ENCODE assay signal across 25 mouse cellular contexts in the genomic region with DNA sequence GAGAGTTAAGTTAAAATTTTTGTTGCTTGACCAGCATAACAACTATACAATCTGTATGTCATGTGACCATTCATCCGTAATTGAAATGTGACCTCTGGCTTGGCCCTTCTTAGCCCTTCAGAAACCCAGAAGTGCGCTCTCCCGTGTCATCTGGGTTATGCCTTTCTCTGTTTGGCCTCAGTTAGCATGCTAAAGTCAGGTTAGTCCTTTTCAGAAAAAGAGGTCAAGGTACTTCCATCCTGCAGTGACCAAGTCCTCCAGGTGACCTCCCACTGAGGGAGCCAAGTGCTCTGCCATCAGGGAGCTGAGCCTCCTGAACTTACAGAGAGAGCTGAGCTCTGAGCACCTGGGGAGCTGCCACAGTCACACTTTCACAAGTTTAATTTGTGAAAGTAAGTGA. TPM values are rescaled to one million over a fixed set of nuclear protein-coding genes. Genes with fewer than 3 reads are reported as not detected.
DNase-seq lines count a peak whose midpoint lies in the region; ATAC-seq and TF ChIP-seq lines count a peak whose summit lies in the region.
"Had no signal": no experiment of that assay in that cellular context is flagged by ENCODE, and none has a peak within 500 bp of the region (broad histone marks: within the 10 kb centered on the region; RNA-seq: fewer than 3 reads in every experiment).

No protein-coding gene starts in this region.

- no peaks in the 10 kb centered on the region for H3K36me3 ChIP-seq in liver, adult 2 months (ENCODE audit: control insufficient read depth, insufficient read depth, low read length)
- no peaks in the 10 kb centered on the region for H3K36me3 ChIP-seq in kidney, postnatal 0 days (ENCODE audit: insufficient read depth, low read length)
- H3K36me3 ChIP-seq in forebrain, postnatal 0 days (ENCODE audit: insufficient read depth): no peaks in the 10 kb centered on the region
- H3K36me3 ChIP-seq: embryonic facial prominence, embryonic 13.5 days; G1E; limb, embryonic 12.5 days; liver, embryonic 12.5 days had no signal

- H3K4me3 ChIP-seq in liver, adult 2 months (ENCODE audit: insufficient read depth, low read depth, low read length): no peak overlapping the region
- no peak overlapping the region for H3K4me3 ChIP-seq in kidney, postnatal 0 days (replicated peaks; ENCODE audit: low read depth, low read length)
- H3K4me3 ChIP-seq in forebrain, postnatal 0 days (ENCODE audit: low read depth, low read length): no peak overlapping the region
- H3K4me3 ChIP-seq in cerebellum, adult 2 months (replicated peaks; ENCODE audit: insufficient read depth, low read depth, low read length): no peak overlapping the region
- H3K4me3 ChIP-seq: embryonic facial prominence, embryonic 13.5 days; left cerebral cortex, adult 2 months; limb, embryonic 12.5 days; liver, embryonic 12.5 days had no signal

- H3K9ac ChIP-seq in liver, adult 2 months (ENCODE audit: low read depth, low read length): no peak overlapping the region
- no peak overlapping the region for H3K9ac ChIP-seq in kidney, postnatal 0 days (ENCODE audit: low read depth, low read length)
- no peak overlapping the region for H3K9ac ChIP-seq in forebrain, postnatal 0 days
- H3K9ac ChIP-seq: embryonic facial prominence, embryonic 13.5 days; limb, embryonic 12.5 days; liver, embryonic 12.5 days; liver, postnatal 0 days had no signal

- H3K4me1 ChIP-seq in liver, adult 2 months (ENCODE audit: control insufficient read depth, insufficient read depth, low read length): peaks cover 19% of the 10 kb centered on the region
- no peaks in the 10 kb centered on the region for H3K4me1 ChIP-seq in kidney, postnatal 0 days (replicated peaks; ENCODE audit: insufficient read depth, low read length)
- 0 out of 2 replicates have a peak, but pooled peaks cover 3% of the 10 kb centered on the region for H3K4me1 ChIP-seq in forebrain, postnatal 0 days (ENCODE audit: insufficient read depth)
- H3K4me1 ChIP-seq in cerebellum, adult 2 months (ENCODE audit: control insufficient read depth, insufficient read depth, low read length): no peaks in the 10 kb centered on the region
- H3K4me1 ChIP-seq: embryonic facial prominence, embryonic 13.5 days; limb, embryonic 12.5 days; liver, embryonic 12.5 days had no signal

- no peak for TF ChIP-seq POLR2A in liver, adult 2 months (IDR thresholded peaks at IDR 0.05; ENCODE audit: extremely low read depth, insufficient read depth, low read length)
- no peak for TF ChIP-seq POLR2A in cerebellum, adult 2 months (IDR thresholded peaks at IDR 0.05; ENCODE audit: borderline replicate concordance, insufficient read depth, low read length)

- no peak for TF ChIP-seq CTCF in liver, adult 2 months (IDR thresholded peaks at IDR 0.05; ENCODE audit: low read depth, low read length)
- no peak for TF ChIP-seq CTCF in kidney, postnatal 0 days (IDR thresholded peaks at IDR 0.05; ENCODE audit: low read depth)
- no peak for TF ChIP-seq CTCF in forebrain, postnatal 0 days (IDR thresholded peaks at IDR 0.05; ENCODE audit: low read depth)
- no peak for TF ChIP-seq CTCF in cerebellum, adult 2 months (IDR thresholded peaks at IDR 0.05; ENCODE audit: borderline replicate concordance, insufficient read depth, low read depth, low read length)

- no peak overlapping the region for H3K4me2 ChIP-seq in kidney, postnatal 0 days (ENCODE audit: low read length)
- H3K4me2 ChIP-seq in forebrain, postnatal 0 days (ENCODE audit: low read depth): no peak overlapping the region
- H3K4me2 ChIP-seq: embryonic facial prominence, embryonic 13.5 days; limb, embryonic 12.5 days; liver, embryonic 12.5 days had no signal

- DNase-seq in embryo, embryonic 10 days (ENCODE audit: low spot score): peak; percentile 7
- no peak for DNase-seq in embryo, embryonic 10.5 days (ENCODE audit: low spot score)
- peak; percentile 84 for DNase-seq in liver, adult 2 months (ENCODE audit: extremely low read depth, low read depth, low spot score)
- no peak for DNase-seq in liver
- DNase-seq in kidney, postnatal 0 days (ENCODE audit: low spot score): no peak
- no peak for DNase-seq in forebrain, postnatal 0 days
- DNase-seq in cerebellum, adult 2 months: no peak
- DNase-seq in right cerebral cortex, adult 18-20 months: no peak
- DNase-seq: adrenal gland, adult 8-10 months; cerebellum, adult 9-10 months; cerebellum, postnatal 36 days; heart, postnatal 14 days; liver, postnatal 0 days; lung, postnatal 4 days; midbrain, embryonic 14.5 days; right cerebral cortex, postnatal 4 days; thymus, adult 18-20 months; thymus, postnatal 36 days had no signal

- H3K27me3 ChIP-seq in liver, adult 2 months (ENCODE audit: control insufficient read depth, insufficient read depth, low read length): no peaks in the 10 kb centered on the region
- no peaks in the 10 kb centered on the region for H3K27me3 ChIP-seq in kidney, postnatal 0 days (ENCODE audit: insufficient read depth, low read length)
- H3K27me3 ChIP-seq in forebrain, postnatal 0 days (ENCODE audit: insufficient read depth, low read length): no peaks in the 10 kb centered on the region
- H3K27me3 ChIP-seq in cerebellum, adult 2 months (ENCODE audit: control insufficient read depth, insufficient read depth, low read length): no peaks in the 10 kb centered on the region
- H3K27me3 ChIP-seq: embryonic facial prominence, embryonic 13.5 days; limb, embryonic 12.5 days; liver, embryonic 12.5 days had no signal

- H3K9me3 ChIP-seq in kidney, postnatal 0 days (replicated peaks; ENCODE audit: low read length): no peaks in the 10 kb centered on the region
- no peaks in the 10 kb centered on the region for H3K9me3 ChIP-seq in forebrain, postnatal 0 days (ENCODE audit: low read length)
- H3K9me3 ChIP-seq: embryonic facial prominence, embryonic 13.5 days; G1E; limb, embryonic 12.5 days; liver, embryonic 12.5 days had no signal

- 0 out of 2 replicates have a peak, but pooled peaks have one; percentile 55 for ATAC-seq in kidney, postnatal 0 days (replicated peaks; ENCODE audit: low FRiP score, low read depth)
- no peak for ATAC-seq in forebrain, postnatal 0 days
- ATAC-seq: hindbrain, embryonic 16.5 days; liver, embryonic 12.5 days; liver, postnatal 0 days had no signal

- no peaks in the 10 kb centered on the region for H3K79me2 ChIP-seq in liver, adult 2 months (ENCODE audit: control insufficient read depth, insufficient read depth, low read length)

- WGBS in liver, adult 2 months: 23% methylated on average over 3 of the region's 3 CpGs
- 49% methylated on average over 3 of the region's 3 CpGs for WGBS in kidney, postnatal 0 days
- 70% methylated on average over 3 of the region's 3 CpGs for WGBS in forebrain, postnatal 0 days
- 47% methylated on average over 3 of the region's 3 CpGs for whole genome bisulfite sequencing in cerebellum, adult 2 months

- no peak overlapping the region for H3K27ac ChIP-seq in liver, adult 2 months (replicated peaks; ENCODE audit: insufficient read depth, low read depth, low read length)
- no peak overlapping the region for H3K27ac ChIP-seq in kidney, postnatal 0 days
- H3K27ac ChIP-seq in forebrain, postnatal 0 days (ENCODE audit: low read depth, low read length): no peak overlapping the region
- H3K27ac ChIP-seq in cerebellum, adult 2 months (ENCODE audit: insufficient read depth, low read length): no peak overlapping the region
- H3K27ac ChIP-seq: embryonic facial prominence, embryonic 13.5 days; left cerebral cortex, adult 2 months; limb, embryonic 12.5 days; liver, embryonic 12.5 days; stomach, postnatal 0 days had no signal

RNA-seq across cellular contexts. Expression of a gene that starts 33.7 kb away (rescaled TPM):
- total RNA-seq in liver, adult 2 months (2014; rRNA removed): 30.0 and 30.9 TPM in 2 replicates
- 3.7 and 4.2 TPM in 2 replicates for polyA plus RNA-seq in liver, adult 2 months (2012; rRNA removed)
- 11.0 and 11.8 TPM in 2 replicates for polyA plus RNA-seq in kidney, postnatal 0 days (2015; fragmentation: Nextera tagmentation; extraction: Ambion mirVana)
- total RNA-seq in forebrain, postnatal 0 days (2014; rRNA removed): 81.1 and 89.5 TPM in 2 replicates
- polyA plus RNA-seq in forebrain, postnatal 0 days (2015; fragmentation: Nextera tagmentation; extraction: Ambion mirVana): 11.7 and 16.6 TPM in 2 replicates
- polyA plus RNA-seq in cerebellum, adult 2 months (2012; rRNA removed): 18.4 and 19.4 TPM in 2 replicates

Comparison
In these comparisons a context has a peak if more than half of its experiments do, and no peak if none do; other contexts are left out.
1. DNase-seq: peak in embryo, embryonic 10 days (single experiment) and liver, adult 2 months (single experiment); none in embryo, embryonic 10.5 days (single experiment), liver (single experiment), kidney, postnatal 0 days (single experiment), forebrain, postnatal 0 days (single experiment), cerebellum, adult 2 months (0 of 2) and right cerebral cortex, adult 18-20 months (single experiment).